Comparison of ENCODE assay signal across 28 mouse cellular contexts in the genomic region with DNA sequence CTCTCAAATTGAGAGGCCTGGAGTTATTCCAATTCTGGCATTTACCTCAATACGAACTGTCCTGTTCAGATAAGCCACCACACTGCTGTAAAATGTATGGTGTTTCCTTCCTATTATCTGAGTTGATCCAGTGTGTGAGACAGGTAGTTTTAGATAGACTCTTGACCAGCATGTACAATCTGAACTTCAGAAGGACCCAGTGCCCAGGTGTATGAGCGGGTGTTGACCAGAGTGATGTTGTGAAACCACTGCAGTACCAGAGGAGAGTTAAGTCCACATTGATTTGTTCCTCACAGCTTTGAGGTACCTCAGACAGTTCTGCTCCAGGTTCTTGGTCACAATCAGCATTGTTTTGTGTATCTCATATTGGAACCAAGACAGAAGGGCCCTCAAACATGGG.
"Had no signal": no experiment of that assay in that cellular context is flagged by ENCODE, and none has a peak within 500 bp of the region (broad histone marks: within the 10 kb centered on the region; RNA-seq: fewer than 3 reads in every experiment).

No protein-coding gene starts in this region.

- H3K9me3 ChIP-seq: embryonic facial prominence, embryonic 10.5 days; embryonic facial prominence, embryonic 12.5 days; embryonic facial prominence, embryonic 13.5 days; embryonic facial prominence, embryonic 15.5 days; forebrain, embryonic 10.5 days; forebrain, embryonic 12.5 days; forebrain, embryonic 13.5 days; forebrain, embryonic 15.5 days had no signal

- ATAC-seq: forebrain, embryonic 13.5 days; forebrain, embryonic 14.5 days; forebrain, embryonic 15.5 days; forebrain, embryonic 16.5 days; forebrain, postnatal 0 days had no signal

- H3K4me1 ChIP-seq: embryonic facial prominence, embryonic 10.5 days; embryonic facial prominence, embryonic 12.5 days; embryonic facial prominence, embryonic 13.5 days; forebrain, embryonic 10.5 days; forebrain, embryonic 12.5 days; forebrain, embryonic 13.5 days; forebrain, embryonic 15.5 days had no signal

- H3K36me3 ChIP-seq: embryonic facial prominence, embryonic 10.5 days; embryonic facial prominence, embryonic 12.5 days; embryonic facial prominence, embryonic 13.5 days; embryonic facial prominence, embryonic 15.5 days; forebrain, embryonic 10.5 days; forebrain, embryonic 12.5 days; forebrain, embryonic 15.5 days had no signal

- DNase-seq: cerebellum, adult 18-20 months; cerebellum, adult 2 months; cerebellum, adult 8-10 months; cerebellum, adult 9-10 months; cerebellum, adult 9-11 months; cerebellum, postnatal 10 days; cerebellum, postnatal 14 days; cerebellum, postnatal 25 days; cerebellum, postnatal 36 days; embryo, embryonic 11 days; forebrain, postnatal 0 days; gastrocnemius, adult 2 months; gastrocnemius, postnatal 10 days; gastrocnemius, postnatal 14 days; gastrocnemius, postnatal 25 days; gastrocnemius, postnatal 36 days; heart, adult 2 months had no signal

- H3K27me3 ChIP-seq: embryonic facial prominence, embryonic 12.5 days; embryonic facial prominence, embryonic 13.5 days; embryonic facial prominence, embryonic 15.5 days; forebrain, embryonic 12.5 days; forebrain, embryonic 13.5 days; forebrain, embryonic 15.5 days had no signal

- H3K27ac ChIP-seq: embryonic facial prominence, embryonic 10.5 days; embryonic facial prominence, embryonic 12.5 days; embryonic facial prominence, embryonic 13.5 days; embryonic facial prominence, embryonic 15.5 days; forebrain, embryonic 10.5 days; forebrain, embryonic 12.5 days; forebrain, embryonic 13.5 days; forebrain, embryonic 15.5 days; gastrocnemius, adult 2 months; heart, adult 2 months had no signal

- H3K9ac ChIP-seq: embryonic facial prominence, embryonic 12.5 days; embryonic facial prominence, embryonic 13.5 days; embryonic facial prominence, embryonic 15.5 days; forebrain, embryonic 12.5 days; forebrain, embryonic 13.5 days; forebrain, embryonic 15.5 days; forebrain, postnatal 0 days had no signal

- H3K4me3 ChIP-seq: embryonic facial prominence, embryonic 10.5 days; embryonic facial prominence, embryonic 12.5 days; embryonic facial prominence, embryonic 13.5 days; embryonic facial prominence, embryonic 15.5 days; erythroblast, embryonic 14.5 days; forebrain, embryonic 10.5 days; forebrain, embryonic 12.5 days; forebrain, embryonic 13.5 days; forebrain, embryonic 15.5 days; gastrocnemius, adult 2 months; heart, adult 2 months had no signal

- H3K4me2 ChIP-seq: embryonic facial prominence, embryonic 12.5 days; embryonic facial prominence, embryonic 13.5 days; embryonic facial prominence, embryonic 15.5 days; forebrain, embryonic 12.5 days; forebrain, embryonic 13.5 days; forebrain, embryonic 15.5 days had no signal
